Mouse (Mus musculus): ENCODE results near the gene Clip1. TPM values are rescaled to one million over a fixed set of nuclear protein-coding genes. Genes with fewer than 3 reads are reported as not detected.
"Not testable (repeated sequence)": the region's sequence is repeated elsewhere in the genome, so short reads cannot be mapped to it uniquely, and the experiment has no call there.

The Clip1 gene
- total RNA-seq (2017) = 186 and 205 TPM in 2 replicates

GRCm38 (mm10) chr5:123684221-123685144 lies at the start of gene Clip1:
Gene Clip1 (minus strand): TSS chr5:123684618.
- ATAC-seq (ENCODE audit: extremely low read depth, insufficient number of reproducible peaks, low FRiP score, poor library complexity, severe bottlenecking) = peak; percentile 25; the same call in 1 of the 2 replicates

DNA sequence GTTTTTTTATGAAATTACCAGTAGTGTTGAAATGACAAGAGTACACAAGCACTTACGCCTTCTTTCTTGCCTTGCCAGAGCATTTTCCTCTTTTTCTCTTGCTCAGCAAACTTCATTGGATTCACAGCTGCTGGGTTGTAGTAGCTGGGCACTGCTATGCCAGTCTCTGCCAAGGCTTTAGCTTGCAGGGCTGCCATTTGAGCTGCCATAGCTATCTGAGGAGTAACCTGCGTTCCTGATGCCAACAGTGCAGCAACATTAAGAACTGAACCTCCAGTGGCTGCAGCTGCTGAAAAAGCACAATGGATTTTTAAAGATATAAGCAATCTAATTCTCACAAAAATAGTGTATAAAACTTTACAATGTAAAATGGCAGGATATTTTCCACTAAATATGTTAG lies 46.6 kb upstream of the Clip1 start:
- ATAC-seq (ENCODE audit: extremely low read depth, insufficient number of reproducible peaks, low FRiP score, poor library complexity, severe bottlenecking) = no peak

DNA sequence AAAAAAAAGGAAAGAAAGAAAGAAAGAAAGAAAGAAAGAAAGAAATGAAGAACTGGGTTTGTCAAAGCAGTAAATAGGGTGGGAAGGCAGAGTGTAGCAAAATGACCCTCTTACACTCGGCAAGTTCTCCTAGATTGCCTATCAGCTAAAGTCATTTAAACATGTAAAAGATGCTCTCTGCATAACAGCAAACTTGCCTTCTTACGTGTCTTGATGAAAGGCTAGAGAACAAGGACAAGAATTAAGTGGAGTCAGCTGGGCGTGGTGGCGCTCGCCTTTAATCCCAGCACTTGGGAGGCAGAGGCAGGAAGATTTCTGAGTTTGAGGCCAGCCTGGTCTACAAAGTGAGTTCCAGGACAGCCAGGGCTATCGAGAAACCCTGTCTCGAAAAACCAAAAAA lies 39.4 kb upstream of the Clip1 start:
- not testable (repeated sequence) for ATAC-seq (ENCODE audit: extremely low read depth, insufficient number of reproducible peaks, low FRiP score, poor library complexity, severe bottlenecking)

- peak; percentile 100 for ATAC-seq (ENCODE audit: extremely low read depth, insufficient number of reproducible peaks, low FRiP score, poor library complexity, severe bottlenecking)
These were observed 36.2 kb upstream of the Clip1 start, which contains the start of gene Zcchc8 for GRCm38 (mm10) chr5:123720328-123721311. Gene Zcchc8 (minus strand): TSS chr5:123721100.

GRCm38 (mm10) chr5:123714622-123715021 lies 30.2 kb upstream of the Clip1 start:
- ATAC-seq (ENCODE audit: extremely low read depth, insufficient number of reproducible peaks, low FRiP score, poor library complexity, severe bottlenecking) = no peak

- ATAC-seq (ENCODE audit: extremely low read depth, insufficient number of reproducible peaks, low FRiP score, poor library complexity, severe bottlenecking) = peak; percentile 95
These were observed 29.4 kb upstream of the Clip1 start for GRCm38 (mm10) chr5:123713782-123714181.

GRCm38 (mm10) chr5:123709571-123709970 lies 25.2 kb upstream of the Clip1 start:
- no peak for ATAC-seq (ENCODE audit: extremely low read depth, insufficient number of reproducible peaks, low FRiP score, poor library complexity, severe bottlenecking)

DNA sequence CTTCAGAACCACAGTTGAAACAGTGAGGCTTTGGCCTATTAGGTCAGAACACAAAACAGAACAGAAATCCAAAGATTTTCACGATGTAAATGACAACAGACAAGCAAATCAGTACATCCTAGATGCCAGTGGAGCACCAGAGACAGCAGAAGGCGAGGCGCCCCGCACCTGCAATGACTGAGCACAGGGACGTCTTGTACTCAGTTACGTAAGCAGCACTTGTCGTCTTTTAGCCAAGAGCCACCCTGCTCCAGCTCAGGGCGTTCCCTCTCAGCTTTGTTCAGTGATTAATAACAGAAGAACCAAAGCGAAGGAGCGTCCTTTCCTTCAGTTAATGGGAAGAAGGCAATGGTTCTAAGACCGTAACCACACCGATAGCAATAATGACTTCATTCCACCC lies 24.2 kb upstream of the Clip1 start:
- ATAC-seq (ENCODE audit: extremely low read depth, insufficient number of reproducible peaks, low FRiP score, poor library complexity, severe bottlenecking) = no peak

DNA sequence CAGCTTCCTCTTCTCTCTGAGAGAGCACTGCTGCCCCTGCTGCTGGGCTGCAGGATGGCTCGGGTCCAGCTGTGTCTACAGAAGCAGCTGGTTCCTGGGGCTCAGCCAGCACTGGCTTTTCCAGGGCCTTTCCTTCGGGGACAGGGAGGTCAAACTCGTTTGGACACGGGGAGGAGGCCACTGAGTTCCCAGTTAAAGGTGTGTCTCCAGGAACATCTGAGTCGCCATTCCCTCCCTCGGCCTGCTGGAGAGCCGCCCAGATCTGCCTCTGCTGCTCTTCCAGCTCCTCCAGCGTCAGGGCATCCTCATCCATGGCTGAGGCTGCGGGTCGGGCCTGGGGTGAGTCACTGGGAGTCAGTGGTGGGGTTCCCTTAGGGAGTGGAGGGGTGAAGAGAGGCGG lies 16.2 kb upstream of the Clip1 start:
- ATAC-seq (ENCODE audit: extremely low read depth, insufficient number of reproducible peaks, low FRiP score, poor library complexity, severe bottlenecking) = no peak

GRCm38 (mm10) chr5:123699198-123699597 lies 14.8 kb upstream of the Clip1 start:
- ATAC-seq (ENCODE audit: extremely low read depth, insufficient number of reproducible peaks, low FRiP score, poor library complexity, severe bottlenecking) = peak; percentile 76

DNA sequence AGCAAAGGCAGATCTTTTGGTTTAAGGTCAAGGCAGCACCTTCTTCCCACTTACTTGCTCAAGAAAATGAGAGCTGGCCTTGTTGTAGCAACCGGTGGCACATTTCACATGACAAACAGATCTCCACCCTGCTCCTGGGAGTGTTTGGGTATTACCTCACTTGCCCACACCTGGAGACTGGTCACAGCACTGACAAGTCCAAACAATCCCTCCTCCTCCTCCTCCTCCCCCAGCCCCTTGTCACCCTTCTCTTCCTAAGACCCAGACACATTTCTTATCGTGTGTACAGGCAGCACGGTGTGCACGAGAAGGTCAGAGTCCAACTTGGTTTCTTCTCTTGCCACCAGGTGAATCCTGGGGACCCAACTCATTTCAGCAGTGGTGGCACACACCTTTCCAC lies 12.5 kb upstream of the Clip1 start:
- ATAC-seq (ENCODE audit: extremely low read depth, insufficient number of reproducible peaks, low FRiP score, poor library complexity, severe bottlenecking) = no peak

DNA sequence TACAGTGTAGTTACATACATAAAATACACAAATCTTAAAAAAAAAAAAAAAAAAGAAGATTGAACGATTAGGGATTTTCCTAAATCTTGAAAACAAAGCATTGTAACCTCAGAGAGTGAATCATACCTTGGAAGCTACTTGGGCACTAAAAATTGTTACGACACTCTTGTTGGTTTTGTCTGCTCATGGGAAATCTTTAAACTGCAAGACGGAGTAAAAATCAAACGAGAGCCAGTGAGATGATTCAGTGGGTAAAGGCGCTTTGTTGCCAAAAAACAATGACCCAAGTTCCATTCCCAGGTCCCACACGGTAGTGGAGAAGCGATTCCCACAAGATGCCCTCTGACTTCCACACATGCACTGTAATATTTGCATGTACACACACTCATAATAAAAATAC lies 11.8 kb upstream of the Clip1 start:
- ATAC-seq (ENCODE audit: extremely low read depth, insufficient number of reproducible peaks, low FRiP score, poor library complexity, severe bottlenecking) = no peak

DNA sequence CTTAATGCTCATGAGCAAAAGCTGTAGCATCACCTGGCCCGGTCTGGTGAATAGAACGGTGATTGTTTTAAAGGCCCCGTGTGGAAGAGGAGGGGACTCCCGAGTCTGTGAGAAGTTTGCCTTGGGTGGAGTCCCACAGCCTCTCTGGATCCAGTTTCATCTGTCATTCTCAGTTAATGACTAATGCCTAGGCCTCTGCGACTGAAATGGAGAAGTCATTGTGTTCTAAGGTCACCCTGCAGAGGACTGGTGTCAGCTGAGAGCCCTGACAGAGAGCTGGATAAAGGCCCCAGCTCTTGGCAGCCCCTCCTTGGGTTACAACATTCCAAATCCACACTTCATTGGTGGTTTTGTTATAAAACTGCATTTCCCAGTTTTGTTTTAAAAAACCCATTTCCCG lies 10.1 kb upstream of the Clip1 start:
- ATAC-seq (ENCODE audit: extremely low read depth, insufficient number of reproducible peaks, low FRiP score, poor library complexity, severe bottlenecking) = no peak

- ATAC-seq (ENCODE audit: extremely low read depth, insufficient number of reproducible peaks, low FRiP score, poor library complexity, severe bottlenecking) = no peak
These were observed 819 bp downstream of the Clip1 start for GRCm38 (mm10) chr5:123683377-123684220.

- ATAC-seq (ENCODE audit: extremely low read depth, insufficient number of reproducible peaks, low FRiP score, poor library complexity, severe bottlenecking) = no peak
These were observed 1.4 kb downstream of the Clip1 start for GRCm38 (mm10) chr5:123683043-123683376.

DNA sequence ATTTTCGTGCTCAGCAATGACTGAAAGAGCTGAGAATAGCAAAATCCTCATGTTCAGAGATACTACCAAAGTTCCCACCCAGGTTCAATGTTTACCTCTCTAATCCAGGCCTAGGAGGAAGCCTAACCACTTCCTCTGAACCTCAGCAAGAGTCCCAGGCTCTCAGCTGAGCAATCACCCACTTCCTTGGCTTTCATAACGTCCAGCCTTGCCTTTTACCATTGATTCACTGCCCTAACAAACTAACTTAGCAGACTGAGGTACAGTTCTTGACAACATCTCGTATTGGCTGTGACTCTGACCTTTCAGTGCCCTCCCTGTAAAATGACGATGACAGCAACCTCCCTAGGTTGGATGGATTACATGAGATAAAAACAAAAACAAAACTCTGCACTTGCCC lies 2.0 kb downstream of the Clip1 start:
- peak; percentile 25; the same call in 1 of the 2 replicates for ATAC-seq (ENCODE audit: extremely low read depth, insufficient number of reproducible peaks, low FRiP score, poor library complexity, severe bottlenecking)

DNA sequence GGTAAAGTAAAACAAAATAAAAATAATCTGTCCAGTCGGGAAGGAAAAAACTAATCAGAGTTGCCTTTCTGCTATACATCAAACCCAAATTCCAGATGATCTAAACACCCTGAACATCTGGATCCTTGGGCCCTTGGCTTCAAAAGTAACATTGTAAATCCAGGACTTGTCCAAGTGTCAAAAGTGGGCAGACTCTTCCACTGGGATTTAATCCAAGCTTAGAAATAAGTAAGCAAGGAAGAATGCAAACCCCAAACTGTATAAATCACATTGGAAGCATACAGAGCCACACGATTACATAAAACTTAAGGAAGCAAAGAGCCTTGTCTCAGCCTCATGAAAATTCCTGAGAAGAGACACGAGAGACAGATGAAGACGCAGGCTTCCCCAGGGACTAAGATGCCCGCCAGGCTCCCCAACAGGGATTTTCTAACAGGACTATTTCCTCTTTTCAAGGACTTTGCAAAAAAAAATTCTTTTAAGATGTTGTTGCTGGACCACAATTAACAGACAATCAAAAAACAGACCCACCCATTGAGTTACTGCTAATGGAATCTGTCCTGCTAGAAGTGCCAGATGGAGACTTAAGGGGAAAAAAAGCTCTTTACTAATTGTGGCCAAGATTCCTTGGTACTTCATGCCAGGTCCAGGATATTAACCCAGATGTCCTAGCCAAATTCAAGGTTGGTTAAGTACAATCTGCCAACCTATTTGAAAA lies 4.7 kb downstream of the Clip1 start:
- no peak for ATAC-seq (ENCODE audit: extremely low read depth, insufficient number of reproducible peaks, low FRiP score, poor library complexity, severe bottlenecking)

- ATAC-seq (ENCODE audit: extremely low read depth, insufficient number of reproducible peaks, low FRiP score, poor library complexity, severe bottlenecking) = no peak
These were observed 5.3 kb downstream of the Clip1 start for GRCm38 (mm10) chr5:123679106-123679505.

Data from neutrophil, adult 5-6 weeks (primary cell).